Mouse (Mus musculus): ENCODE data around the gene Dppa2.

GRCm38 (mm10) chr16:48366801-48367200, 63.1 kb downstream of the Dppa2 start:
- peak; percentile 26; the same call in 1 of the 2 replicates for TF ChIP-seq CTCF (IDR thresholded peaks at IDR 0.05)
- no peak for TF ChIP-seq EP300 (IDR thresholded peaks at IDR 0.05; ENCODE audit: insufficient read depth, low read depth, low read length)
- TF ChIP-seq POLR2A (IDR thresholded peaks at IDR 0.05; ENCODE audit: insufficient read depth, low read depth, low read length) = no peak

Data from heart, adult 2 months (tissue).